Mouse (Mus musculus) spleen, postnatal 36 days (tissue): ENCODE results near the gene Mcemp1.

Source experiments
- DNase-seq, 2 experiments: peaks; one replicate each; pipeline ENCODE4 v3.0.0; 2022; ENCODE audit warnings: low spot score in 2 of 2, mixed read lengths in 1 of 2

The Mcemp1 gene

DNA sequence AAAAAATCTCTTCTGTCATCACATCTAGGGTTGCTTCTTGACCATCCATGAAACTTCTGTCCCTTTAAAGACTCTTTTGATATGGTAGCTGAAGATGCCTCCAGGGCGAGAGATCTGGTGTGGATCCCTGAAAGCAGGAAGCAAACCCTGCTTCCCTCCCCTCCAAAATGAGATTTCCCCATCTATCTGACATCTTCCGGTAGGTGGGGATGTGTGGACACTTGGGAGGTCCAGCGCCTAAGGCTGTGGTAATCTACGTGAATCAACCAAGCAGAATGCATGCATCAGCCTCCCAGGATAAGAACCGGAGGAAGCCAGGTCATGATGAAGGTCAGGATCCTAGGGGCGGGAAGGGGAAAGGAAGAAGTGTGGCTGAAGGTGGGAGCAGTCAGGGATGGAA is at the start of gene Mcemp1:
Mcemp1 (plus strand) TSS at position 248 of the 400 bp plus-strand sequence.
- DNase-seq: no peak

DNA sequence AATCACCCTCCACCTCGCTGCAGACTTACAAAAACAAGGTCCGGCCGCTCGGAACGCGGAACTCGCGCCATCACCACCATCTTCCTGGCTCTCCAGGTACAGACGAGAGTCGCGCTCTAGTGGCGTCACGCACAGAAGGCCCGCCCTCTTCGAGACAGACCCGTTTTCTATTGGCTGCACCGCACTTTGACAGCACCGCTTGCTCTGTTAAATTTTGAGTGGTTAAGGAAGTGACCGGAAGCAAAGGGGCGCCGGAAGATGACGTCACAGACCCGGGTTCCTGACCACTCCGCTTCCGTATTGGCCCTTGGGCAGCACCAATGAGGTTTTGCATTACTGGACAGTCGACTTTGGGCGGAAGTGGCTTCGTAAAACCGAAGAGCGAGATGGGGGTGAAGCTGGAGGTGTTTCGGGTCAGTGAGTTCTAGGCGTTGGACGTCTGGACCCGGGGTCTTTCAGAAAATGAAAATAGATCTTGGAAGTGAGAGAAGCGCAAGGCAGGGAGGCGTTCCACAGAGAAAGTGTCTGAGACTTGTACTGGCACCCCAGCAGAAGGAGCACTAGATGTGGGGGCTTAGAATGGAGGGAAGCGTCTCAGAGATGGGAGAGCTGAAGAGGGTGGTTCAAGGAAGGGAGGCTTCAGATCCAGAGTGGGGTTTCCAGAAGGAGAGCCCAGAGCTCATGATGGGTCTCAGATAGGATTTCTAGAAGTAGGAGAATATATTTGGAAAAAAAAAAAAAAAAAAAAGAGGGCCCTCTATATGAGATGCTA is 44.2 kb upstream of the Mcemp1 start, which contains the start of the genes Xab2 and Pet100:
Xab2 (minus strand) TSS at position 118 of the 772 bp plus-strand sequence.
Pet100 (plus strand) TSS at position 350 of the 772 bp plus-strand sequence.
- DNase-seq: peak; percentile 97 to 98

DNA sequence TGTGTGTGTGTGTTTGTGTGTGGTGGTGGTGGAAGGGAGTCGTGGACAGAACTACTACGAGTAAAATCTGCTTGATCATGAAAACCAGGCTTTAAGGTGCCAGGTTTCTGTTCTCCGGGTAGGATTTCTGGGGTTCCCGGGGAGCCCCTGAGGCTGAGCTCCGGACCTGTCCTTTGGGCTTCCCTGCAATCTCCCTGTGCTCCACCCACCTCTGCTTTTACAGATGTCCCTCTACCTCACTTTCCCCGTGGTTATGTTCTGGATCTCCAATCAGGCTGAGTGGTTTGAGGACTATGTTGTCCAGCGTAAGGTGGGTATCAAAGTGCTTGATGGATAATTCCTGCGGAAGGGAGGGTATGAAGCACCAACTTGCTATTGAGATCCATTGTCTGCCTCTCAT is 43.4 kb upstream of the Mcemp1 start:
- DNase-seq: no peak

DNA sequence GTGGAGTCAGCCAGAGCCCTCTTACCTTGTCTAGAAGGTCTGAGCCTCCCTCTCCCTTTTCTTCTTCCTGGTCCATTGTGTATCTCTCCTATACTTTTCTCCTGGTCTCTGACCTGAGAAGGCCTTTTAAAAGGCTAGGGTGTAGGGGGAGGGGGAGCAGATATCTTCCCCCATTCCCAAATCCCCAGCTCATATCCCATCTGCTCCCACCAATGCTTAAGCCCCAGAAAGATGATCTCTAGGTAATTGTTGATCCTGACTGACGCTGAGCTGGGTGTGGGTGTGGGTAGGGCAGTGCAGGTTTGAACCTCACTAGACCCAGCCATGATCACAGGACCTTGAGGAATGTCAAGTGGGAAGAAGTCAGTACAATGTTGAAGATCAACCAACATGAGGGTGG is 40.1 kb upstream of the Mcemp1 start, which contains the start of gene Pcp2:
Pcp2 (minus strand) TSS at position 101 of the 400 bp plus-strand sequence.
- no peak for DNase-seq

DNA sequence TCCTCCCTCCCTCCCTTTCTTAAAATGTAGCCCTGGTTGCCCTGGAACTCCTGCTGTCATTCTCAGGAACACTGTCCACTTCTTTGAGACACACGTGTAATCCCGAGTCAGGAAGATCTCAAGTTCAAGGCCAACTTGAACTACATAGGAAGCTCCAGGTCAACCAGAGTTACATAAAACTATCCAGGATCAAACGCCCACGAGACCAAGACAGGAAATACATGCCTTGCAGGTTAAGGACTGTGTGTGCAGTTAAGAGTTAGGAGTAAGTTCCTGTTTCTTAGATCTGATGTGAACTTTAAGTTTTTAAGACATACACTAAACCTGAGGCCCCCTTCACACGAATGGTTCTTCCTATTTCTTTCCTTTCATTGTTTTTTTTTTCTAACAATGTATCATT is 38.6 kb upstream of the Mcemp1 start:
- no peak for DNase-seq

DNA sequence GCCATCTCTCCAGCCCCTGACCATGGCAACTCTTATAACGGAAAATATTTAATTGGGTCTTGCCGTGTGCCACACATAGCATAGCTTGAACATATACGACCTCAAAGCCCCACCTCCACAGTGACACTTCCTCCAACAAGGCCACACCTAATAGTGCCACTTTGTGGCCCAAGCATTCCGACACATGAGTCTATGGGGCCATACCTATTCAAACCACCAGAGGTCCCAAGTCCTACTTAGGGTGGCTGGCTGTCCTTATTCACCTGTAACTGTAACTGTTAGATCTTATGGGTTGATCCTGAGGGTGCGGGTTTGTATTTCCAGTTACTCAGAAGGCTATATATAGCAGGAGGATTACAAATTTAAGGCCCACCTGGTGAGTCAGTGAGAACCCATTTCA is 37.5 kb upstream of the Mcemp1 start:
- peak; percentile 26 to 48 for DNase-seq

DNA sequence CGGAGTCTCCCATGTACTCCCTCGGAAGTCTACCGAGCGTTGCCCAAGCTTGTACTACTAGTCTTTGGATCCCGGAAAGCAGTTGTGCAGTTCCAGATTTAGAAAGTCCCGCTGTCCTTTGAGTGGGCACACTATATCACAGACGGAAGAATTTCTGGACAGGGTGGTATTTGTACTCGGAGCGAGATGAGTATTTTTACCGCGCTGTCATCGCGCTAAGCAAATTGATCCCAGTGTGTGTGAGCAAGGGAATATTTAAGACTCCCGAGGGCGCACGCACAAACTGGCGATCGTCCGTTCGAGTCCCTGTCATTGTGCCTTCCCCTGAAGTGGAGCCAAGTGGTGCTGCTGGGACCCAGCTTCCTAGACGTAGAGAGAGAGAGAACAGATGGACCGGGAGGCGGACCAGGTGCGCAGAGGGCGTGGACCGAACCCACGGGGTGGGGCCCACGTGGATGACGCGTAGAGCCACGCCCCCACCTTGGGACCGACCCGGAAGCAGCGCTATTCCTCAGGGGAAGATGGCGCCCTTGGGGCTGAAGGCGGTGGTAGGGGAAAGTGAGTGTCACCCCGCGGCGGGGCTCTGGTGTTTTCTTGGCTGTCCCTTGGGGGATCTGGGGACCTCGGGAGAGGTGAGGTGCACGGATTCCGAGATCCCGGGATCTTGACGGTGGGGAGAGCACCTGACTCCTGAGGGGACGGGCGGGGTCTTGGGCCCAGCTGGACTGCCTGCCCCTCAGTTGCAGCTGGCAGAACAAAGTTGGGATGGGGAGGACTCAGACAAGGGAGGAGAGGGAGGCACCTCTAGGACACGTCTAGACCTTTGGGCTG is 34.7 kb upstream of the Mcemp1 start, which contains the start of gene Stxbp2:
Stxbp2 (plus strand) TSS at position 309 of the 831 bp plus-strand sequence.
- peak; percentile 84 for DNase-seq

DNA sequence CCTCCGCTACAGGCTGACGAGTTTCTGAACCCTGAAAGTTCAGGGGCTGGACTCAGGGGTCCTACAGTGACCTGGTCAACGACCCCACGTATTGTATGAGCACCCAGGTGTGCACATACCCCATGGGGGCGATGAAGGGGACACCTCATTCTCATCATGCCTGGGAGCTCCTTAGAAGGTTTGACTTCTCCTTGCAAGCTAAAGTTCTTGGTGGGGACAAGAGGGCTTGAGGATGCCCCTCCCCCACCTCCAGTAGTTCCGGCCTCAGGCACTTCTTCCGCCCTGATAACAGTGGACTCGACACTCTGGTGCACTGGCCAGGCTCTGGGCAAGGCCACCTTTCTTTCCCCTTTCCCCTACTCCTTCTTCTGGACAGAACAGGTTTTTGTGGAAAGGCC is 34.1 kb upstream of the Mcemp1 start:
- peak in 1 of 2 experiments; percentile 12 for DNase-seq

DNA sequence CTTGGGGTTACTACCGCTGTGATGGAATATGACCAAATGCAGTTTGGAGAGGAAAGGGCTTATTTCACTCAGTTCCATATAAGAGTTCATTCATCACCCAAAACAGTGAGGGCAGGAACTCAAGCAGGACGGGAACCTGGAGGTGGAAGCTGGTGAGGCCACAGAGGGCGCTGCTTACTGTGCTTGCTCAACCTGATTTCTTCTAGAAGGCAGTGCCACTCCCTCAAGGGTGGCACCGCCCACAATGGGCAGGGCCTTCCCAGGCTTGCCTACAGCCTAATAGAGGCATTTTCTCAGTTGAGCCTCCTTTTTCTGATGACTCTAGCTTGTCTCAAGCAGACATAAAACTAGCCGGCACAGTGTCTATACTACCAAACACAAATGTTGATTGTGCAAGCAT is 19.8 kb upstream of the Mcemp1 start:
- peak; percentile 72 to 78 for DNase-seq

DNA sequence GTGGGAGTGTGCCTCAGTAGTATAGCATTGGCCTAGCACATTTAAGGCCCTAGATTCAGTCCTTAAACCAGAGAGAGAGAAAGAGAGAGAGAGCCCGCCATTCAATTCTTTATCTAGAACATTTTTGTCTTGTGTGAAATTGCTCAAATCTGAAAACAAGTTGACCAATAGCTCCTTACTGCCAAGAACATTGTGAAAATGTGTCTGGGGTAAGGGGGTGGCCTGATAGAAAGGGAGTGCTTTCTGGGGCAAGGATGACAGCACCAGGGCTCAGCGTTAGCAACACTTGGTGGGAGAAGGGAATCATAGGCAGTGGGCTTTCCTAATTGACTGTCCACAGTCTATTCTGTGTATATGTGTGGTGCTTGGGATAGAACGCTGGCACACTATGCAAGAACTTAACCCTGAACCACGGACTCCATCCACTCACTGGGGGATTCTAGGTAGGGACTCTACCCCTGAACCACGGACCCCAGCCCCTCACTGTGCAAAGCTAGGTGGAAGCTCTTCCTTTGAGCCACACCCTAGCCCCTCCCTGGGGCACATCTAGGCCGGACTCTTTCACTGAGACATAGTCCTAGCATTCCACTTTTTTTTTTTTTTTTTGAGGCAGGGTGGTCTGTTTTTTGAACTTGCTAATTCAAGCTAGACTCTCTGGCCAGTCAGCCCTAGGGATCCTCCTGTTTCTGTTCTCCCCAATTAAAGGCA is 18.6 kb upstream of the Mcemp1 start:
- DNase-seq: no peak

DNA sequence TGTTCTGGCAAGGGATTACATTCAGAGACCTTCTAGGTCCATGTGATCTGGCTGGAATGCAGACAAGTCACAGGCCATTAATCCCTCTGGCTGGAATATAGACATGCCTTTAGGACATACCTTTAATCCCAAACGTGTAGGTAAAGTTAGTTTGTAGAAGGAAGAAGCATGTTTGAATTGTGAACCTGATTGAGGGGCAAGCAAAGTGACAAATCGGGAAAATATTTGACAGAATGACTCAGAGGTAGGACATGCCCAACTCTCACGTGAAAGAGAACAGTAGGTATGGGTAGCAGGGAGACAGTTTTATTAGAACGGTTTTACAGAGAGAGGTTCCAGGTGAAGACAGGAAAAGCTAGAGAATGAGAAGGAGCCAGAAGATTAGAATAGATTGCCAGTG is 18.0 kb upstream of the Mcemp1 start:
- DNase-seq: no peak

DNA sequence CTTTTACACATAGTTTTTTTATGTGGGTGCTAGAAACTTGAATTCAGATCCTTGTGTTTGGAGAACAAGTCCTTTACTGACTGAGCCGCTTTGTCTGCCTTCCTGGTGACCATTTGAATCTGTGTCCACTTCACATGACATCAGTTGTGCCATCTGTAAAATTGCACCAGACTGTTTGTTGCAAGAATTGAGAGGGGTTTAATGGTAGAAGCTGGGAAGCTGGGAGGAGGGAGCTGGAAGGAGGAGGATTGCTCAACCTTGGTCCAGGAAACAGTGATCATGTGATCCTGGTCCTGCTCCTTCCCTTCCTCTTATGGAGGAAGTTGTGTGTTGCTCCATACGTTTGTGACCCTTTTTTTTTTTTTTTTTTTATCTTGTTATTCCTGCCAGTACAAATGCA is 17.3 kb upstream of the Mcemp1 start:
- DNase-seq: no peak

DNA sequence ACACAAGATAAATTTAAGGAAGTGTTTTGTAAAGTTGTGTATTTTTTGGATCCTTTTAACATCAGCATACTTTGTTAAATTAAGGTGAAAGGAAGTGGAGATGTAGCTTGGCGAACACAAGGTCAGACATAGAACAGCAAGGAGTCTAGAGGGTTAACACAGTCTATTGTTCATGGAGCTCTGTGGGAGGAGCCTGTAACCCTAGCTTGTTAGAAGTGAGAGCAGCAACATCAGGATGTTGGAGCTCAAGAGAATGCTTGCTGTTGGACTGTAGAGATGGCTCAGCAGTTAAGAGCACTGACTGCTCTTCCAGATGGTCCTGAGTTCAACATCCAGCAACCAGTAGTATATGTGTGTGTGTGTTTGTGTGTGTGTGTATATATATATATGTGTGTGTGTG is 16.6 kb upstream of the Mcemp1 start:
- DNase-seq: no peak

DNA sequence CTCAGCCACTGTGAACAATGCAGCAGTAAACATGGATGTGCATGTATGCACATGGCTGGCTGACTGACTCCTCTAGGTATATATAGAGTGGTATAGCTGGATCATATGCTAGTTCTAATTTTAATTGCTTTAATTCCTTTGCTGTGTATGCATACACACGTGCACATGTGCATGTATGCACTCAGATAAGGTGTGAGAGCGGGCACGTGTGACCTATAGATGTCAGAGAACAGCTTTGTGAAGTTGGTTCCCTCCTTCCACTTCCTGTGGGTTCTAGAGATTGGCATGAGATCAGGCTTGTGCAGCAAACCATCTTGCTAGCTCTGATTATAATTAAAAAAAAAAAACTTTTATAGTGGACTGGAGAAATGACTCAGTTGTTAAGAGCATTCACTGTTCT is 12.7 kb upstream of the Mcemp1 start:
- DNase-seq: no peak

DNA sequence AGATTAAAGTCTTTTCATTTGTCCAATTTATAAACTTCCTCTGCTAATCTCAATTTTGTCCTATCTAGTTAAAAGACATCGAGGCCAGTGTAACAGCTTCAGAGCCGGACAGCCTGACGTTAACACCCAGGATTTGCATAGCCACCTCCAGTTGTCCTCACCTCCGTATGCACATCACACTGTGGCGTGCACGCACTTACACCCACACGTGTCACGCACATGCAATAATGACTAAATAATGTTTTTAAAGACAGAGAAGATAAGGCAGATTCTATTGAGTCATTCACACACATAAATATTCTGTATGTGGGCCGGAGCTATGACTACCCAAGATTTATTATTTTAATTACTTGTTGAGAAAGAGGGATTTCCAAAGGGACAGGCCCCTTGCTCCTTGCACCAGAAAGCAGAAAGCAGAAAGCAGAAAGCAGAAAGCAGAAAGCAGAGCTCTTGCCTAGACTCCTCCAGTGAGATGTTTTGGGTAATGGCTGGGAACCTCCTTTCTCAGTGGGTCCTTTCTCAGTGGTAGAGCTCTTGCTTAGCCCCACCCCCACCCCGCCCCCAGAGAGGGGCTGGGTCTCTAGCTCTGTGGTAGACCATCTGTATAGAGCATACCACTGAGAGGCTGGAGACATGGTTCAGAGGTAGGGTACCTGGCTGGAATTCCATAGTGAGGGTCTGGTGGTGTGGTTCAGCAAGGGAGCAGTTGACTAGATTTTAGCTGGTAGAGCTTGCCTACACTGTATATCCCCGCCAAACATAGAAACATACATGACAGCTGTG is 10.6 kb upstream of the Mcemp1 start:
- no peak for DNase-seq

DNA sequence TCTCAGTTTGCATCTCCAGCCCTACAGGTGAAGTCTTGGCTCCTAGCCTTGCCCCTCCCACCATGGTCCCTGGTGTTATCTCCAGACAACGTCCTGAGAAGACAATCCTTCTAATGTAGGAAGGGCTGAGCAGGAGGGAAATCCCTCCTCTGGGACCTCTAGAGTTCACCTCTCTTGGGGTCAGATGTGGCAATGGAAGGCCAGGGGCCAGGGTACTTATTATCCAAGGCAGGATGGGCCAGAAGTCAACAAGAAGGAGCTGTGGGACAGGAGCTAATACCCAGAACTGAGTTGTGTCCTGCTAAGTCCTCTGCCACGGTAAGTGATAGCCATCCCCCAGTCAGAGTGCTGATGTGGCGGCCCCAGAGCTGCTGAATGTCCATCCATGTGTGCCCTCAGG is 10.0 kb upstream of the Mcemp1 start, which contains the start of gene Retn:
Retn (plus strand) TSS at position 245 of the 400 bp plus-strand sequence.
- no peak for DNase-seq

DNA sequence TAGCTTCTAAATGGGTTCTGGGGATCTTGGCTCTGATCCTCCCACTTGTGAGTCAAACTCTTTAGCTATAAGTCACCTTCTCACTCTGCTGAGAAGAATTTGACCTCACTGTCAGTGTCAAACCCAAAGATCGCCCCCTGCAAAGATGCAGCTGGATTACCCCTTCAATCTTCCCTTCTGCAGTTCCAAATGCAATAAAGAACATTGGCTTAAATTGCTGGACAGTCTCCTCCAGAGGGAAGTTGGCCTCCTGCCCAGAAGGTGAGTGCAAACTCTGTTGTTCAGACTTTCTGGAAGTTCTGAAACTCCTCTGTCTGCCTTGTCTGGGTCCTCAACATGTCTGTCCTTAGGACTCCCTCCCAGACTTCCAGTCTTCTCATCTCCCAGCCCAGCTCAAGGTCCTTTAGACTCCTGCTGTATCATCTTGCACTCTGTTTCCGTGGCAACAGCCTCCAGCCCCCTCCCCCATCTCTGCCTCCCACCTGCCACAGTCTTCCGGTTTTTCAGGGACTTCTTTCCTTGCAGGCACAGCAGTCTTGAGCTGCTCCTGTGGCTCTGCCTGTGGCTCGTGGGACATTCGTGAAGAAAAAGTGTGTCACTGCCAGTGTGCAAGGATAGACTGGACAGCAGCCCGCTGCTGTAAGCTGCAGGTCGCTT is 8.7 kb upstream of the Mcemp1 start:
- no peak for DNase-seq

DNA sequence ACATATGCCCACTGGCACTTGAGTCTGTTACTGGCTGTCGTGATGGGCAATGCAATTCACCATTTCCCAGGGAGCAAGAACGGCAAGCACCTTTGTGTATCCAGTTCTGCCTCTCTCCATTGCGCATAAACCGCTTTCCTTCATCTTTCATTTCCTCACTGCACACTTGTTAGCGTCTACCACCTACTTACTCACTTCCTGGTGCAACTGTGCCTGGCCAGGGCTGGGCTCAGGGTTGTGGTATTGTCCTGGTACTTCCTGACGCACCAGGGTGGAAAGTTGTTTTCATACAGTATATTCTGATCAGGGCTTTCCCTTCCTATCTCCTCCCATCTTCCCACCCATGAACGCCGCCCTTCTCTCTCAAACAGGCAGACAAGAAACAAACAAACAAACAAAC is 4.7 kb upstream of the Mcemp1 start:
- DNase-seq: peak; percentile 27 to 41

DNA sequence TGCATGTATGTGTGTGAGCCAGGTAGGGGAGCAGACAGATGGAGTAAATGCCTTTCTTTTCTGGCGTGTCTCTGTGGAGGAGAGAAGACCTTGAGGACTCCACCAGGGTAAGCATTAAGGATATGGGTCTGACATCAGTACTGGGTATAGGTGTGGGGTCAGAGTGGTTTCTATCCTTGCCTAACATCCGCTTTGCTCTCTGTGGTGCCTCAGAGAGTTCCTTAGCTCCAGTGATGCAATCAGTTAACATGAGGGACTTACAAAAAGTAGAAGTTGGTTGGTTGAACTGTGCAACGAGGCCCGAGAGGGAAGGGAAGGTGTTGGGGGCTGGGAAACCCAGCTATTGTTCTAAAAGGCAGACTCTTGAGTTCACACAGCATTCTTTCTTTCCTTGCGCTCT is 1.1 kb upstream of the Mcemp1 start:
- DNase-seq: peak; percentile 28 to 47

DNA sequence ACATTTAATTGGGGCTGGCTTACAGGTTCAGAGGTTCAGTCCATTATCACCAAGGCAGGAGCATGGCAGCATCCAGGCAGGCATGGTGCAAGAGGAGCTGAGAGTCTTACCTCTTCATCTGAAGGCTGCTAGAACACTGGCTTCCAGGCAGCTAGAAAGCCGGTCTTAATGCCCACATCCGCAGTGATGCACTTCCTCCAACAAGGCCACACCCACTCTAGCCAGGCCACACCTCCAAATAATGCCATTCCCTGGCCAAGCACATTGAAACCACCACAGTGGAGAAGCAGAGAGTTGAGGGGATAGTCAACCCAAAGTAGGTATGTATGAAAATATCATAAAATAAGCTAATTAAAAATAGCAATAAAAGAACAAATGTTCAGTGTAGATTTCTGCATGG is 4.8 kb downstream of the Mcemp1 start:
- DNase-seq: peak; percentile 47 to 68
